Comparison of ENCODE assay signal across 18 mouse cellular contexts in genomic region chr5:70476076-70476475, GRCm38 (mm10).
DNase-seq lines count a peak whose midpoint lies in the region; ATAC-seq and TF ChIP-seq lines count a peak whose summit lies in the region.
"Had no signal": no experiment of that assay in that cellular context is flagged by ENCODE, and none has a peak within 500 bp of the region (broad histone marks: within the 10 kb centered on the region; RNA-seq: fewer than 3 reads in every experiment).

No protein-coding gene starts in this region.

- TF ChIP-seq CTCF in forebrain, postnatal 0 days (IDR thresholded peaks at IDR 0.05; ENCODE audit: low read depth), result no peak

- WGBS in forebrain, postnatal 0 days, result 81% methylated on average over 4 of the region's 4 CpGs
- 91% methylated on average over 4 of the region's 4 CpGs for WGBS in forebrain, embryonic 10.5 days

- H3K4me1 ChIP-seq in forebrain, postnatal 0 days (ENCODE audit: insufficient read depth), result no peaks in the 10 kb centered on the region
- no peaks in the 10 kb centered on the region for H3K4me1 ChIP-seq in forebrain, embryonic 10.5 days
- H3K4me1 ChIP-seq: embryonic facial prominence, embryonic 10.5 days; heart, embryonic 10.5 days; hindbrain, embryonic 12.5 days had no signal

- H3K36me3 ChIP-seq in forebrain, postnatal 0 days (ENCODE audit: insufficient read depth), result no peaks in the 10 kb centered on the region
- H3K36me3 ChIP-seq in forebrain, embryonic 10.5 days (replicated peaks), result no peaks in the 10 kb centered on the region
- H3K36me3 ChIP-seq: embryonic facial prominence, embryonic 10.5 days; heart, embryonic 10.5 days; hindbrain, embryonic 12.5 days had no signal

- H3K4me2 ChIP-seq in forebrain, postnatal 0 days (ENCODE audit: low read depth), result no peak overlapping the region
- H3K4me2 ChIP-seq: hindbrain, embryonic 12.5 days had no signal

- H3K27ac ChIP-seq in forebrain, postnatal 0 days (ENCODE audit: low read depth, low read length), result no peak overlapping the region
- H3K27ac ChIP-seq in forebrain, embryonic 10.5 days, result no peak overlapping the region
- H3K27ac ChIP-seq: embryonic facial prominence, embryonic 10.5 days; heart, embryonic 10.5 days; hindbrain, embryonic 12.5 days; hindbrain, postnatal 0 days had no signal

- H3K4me3 ChIP-seq in forebrain, postnatal 0 days (ENCODE audit: low read depth, low read length), result no peak overlapping the region
- no peak overlapping the region for H3K4me3 ChIP-seq in forebrain, embryonic 10.5 days
- H3K4me3 ChIP-seq: embryonic facial prominence, embryonic 10.5 days; heart, embryonic 10.5 days; hindbrain, embryonic 12.5 days had no signal

- intact Hi-C loops in left cerebral cortex, postnatal 25 days (cut with DNase I), result no loop called here
- intact Hi-C loops in left cerebral cortex, postnatal 4 days (cut with DNase I), result no loop called here

- no peak overlapping the region for H3K9ac ChIP-seq in forebrain, postnatal 0 days
- H3K9ac ChIP-seq: hindbrain, embryonic 12.5 days had no signal

- H3K9me3 ChIP-seq in forebrain, postnatal 0 days (ENCODE audit: low read length), result no peaks in the 10 kb centered on the region
- H3K9me3 ChIP-seq in forebrain, embryonic 10.5 days, result no peaks in the 10 kb centered on the region
- H3K9me3 ChIP-seq: embryonic facial prominence, embryonic 10.5 days; heart, embryonic 10.5 days; hindbrain, embryonic 12.5 days had no signal

- ATAC-seq in forebrain, postnatal 0 days, result no peak
- ATAC-seq: forebrain, embryonic 16.5 days; hindbrain, postnatal 0 days had no signal

- DNase-seq in forebrain, postnatal 0 days, result peak; percentile 29
- no peak for DNase-seq in forebrain, embryonic 10.5 days (ENCODE audit: extremely low spot score, low spot score)
- DNase-seq in kidney, adult 9 months, result peak; percentile 61
- DNase-seq in kidney, postnatal 25 days, result no peak
- peak; percentile 4 to 7 for DNase-seq in left cerebral cortex, postnatal 25 days (ENCODE audit: low spot score in 2 of 2)
- DNase-seq in left cerebral cortex, postnatal 4 days, result no peak
- no peak for DNase-seq in c-Kit-positive CD71-positive TER-119-positive erythroid progenitor cells, embryonic 14.5 days (ENCODE audit: low spot score)
- DNase-seq: adrenal gland, postnatal 10 days; cerebellum, adult 2 months; cerebellum, postnatal 10 days; heart, adult 18-20 months; heart, postnatal 10 days; heart, postnatal 4 days had no signal

- H3K27me3 ChIP-seq in forebrain, postnatal 0 days (ENCODE audit: insufficient read depth, low read length), result no peaks in the 10 kb centered on the region
- no peaks in the 10 kb centered on the region for H3K27me3 ChIP-seq in forebrain, embryonic 10.5 days (ENCODE audit: poor library complexity, severe bottlenecking)
- H3K27me3 ChIP-seq: hindbrain, embryonic 12.5 days had no signal

Comparison
In these comparisons a context has a peak if more than half of its experiments do, and no peak if none do; other contexts are left out.
1. DNase-seq: peak in forebrain, postnatal 0 days (single experiment), kidney, adult 9 months (single experiment) and left cerebral cortex, postnatal 25 days (2 of 2); none in forebrain, embryonic 10.5 days (single experiment), kidney, postnatal 25 days (0 of 2), left cerebral cortex, postnatal 4 days (single experiment) and c-Kit-positive CD71-positive TER-119-positive erythroid progenitor cells, embryonic 14.5 days (single experiment).